Mouse (Mus musculus): Measurements from ENCODE around the gene Gnat2. TPM values are rescaled to one million over a fixed set of nuclear protein-coding genes. Genes with fewer than 3 reads are reported as not detected.

Gene Gnat2
- total and polyA plus RNA-seq, 2 experiments from 2014 or later: 0.10 to 0.27 TPM

GRCm38 (mm10) chr3:108126327-108126726, 33.7 kb downstream of the Gnat2 start:
- DNase-seq (no peak), ATAC-seq (no peak)
- 94% methylated on average over 3 of the region's 3 CpGs for WGBS
- Histone ChIP-seq H3K9ac (no peak overlapping the region), H3K9me3 (ENCODE audit: low read length) (no peaks in the 10 kb centered on the region), H3K4me1 (ENCODE audit: insufficient read depth) (no peaks in the 10 kb centered on the region), H3K27ac (ENCODE audit: low read depth, low read length) (no peak overlapping the region), H3K4me2 (ENCODE audit: low read depth) (no peak overlapping the region), H3K4me3 (ENCODE audit: low read depth, low read length) (no peak overlapping the region), H3K36me3 (ENCODE audit: insufficient read depth) (no peaks in the 10 kb centered on the region), H3K27me3 (ENCODE audit: insufficient read depth, low read length) (no peaks in the 10 kb centered on the region)
- TF ChIP-seq CTCF (IDR thresholded peaks at IDR 0.05; ENCODE audit: low read depth): no peak

GRCm38 (mm10) chr3:108128520-108128919, 35.9 kb downstream of the Gnat2 start:
- TF ChIP-seq CTCF (IDR thresholded peaks at IDR 0.05; ENCODE audit: low read depth): no peak
- Histone ChIP-seq H3K36me3 (ENCODE audit: insufficient read depth) (no peaks in the 10 kb centered on the region), H3K27me3 (ENCODE audit: insufficient read depth, low read length) (no peaks in the 10 kb centered on the region), H3K9me3 (ENCODE audit: low read length) (no peaks in the 10 kb centered on the region), H3K4me3 (ENCODE audit: low read depth, low read length) (no peak overlapping the region), H3K27ac (ENCODE audit: low read depth, low read length) (no peak overlapping the region), H3K9ac (no peak overlapping the region), H3K4me1 (ENCODE audit: insufficient read depth) (no peaks in the 10 kb centered on the region), H3K4me2 (ENCODE audit: low read depth) (no peak overlapping the region)
- DNase-seq: no peak
- WGBS: 88% methylated on average over 5 of the region's 5 CpGs
- ATAC-seq: no peak

GRCm38 (mm10) chr3:108129367-108129766, 36.8 kb downstream of the Gnat2 start:
- no peak overlapping the region for H3K4me3 ChIP-seq (ENCODE audit: low read depth, low read length)
- H3K4me1 ChIP-seq (ENCODE audit: insufficient read depth): no peaks in the 10 kb centered on the region
- H3K36me3 ChIP-seq (ENCODE audit: insufficient read depth): no peaks in the 10 kb centered on the region
- ATAC-seq (no peak), DNase-seq (no peak)
- no peak for TF ChIP-seq CTCF (IDR thresholded peaks at IDR 0.05; ENCODE audit: low read depth)
- H3K4me2 ChIP-seq (ENCODE audit: low read depth): no peak overlapping the region
- no peak overlapping the region for H3K27ac ChIP-seq (ENCODE audit: low read depth, low read length)
- no peaks in the 10 kb centered on the region for H3K9me3 ChIP-seq (ENCODE audit: low read length)
- 91% methylated on average over 4 of the region's 4 CpGs for WGBS
- no peak overlapping the region for H3K9ac ChIP-seq
- H3K27me3 ChIP-seq (ENCODE audit: insufficient read depth, low read length): no peaks in the 10 kb centered on the region

- Histone ChIP-seq H3K9me3 (ENCODE audit: low read length) (no peaks in the 10 kb centered on the region), H3K4me3 (ENCODE audit: low read depth, low read length) (no peak overlapping the region), H3K4me2 (ENCODE audit: low read depth) (no peak overlapping the region), H3K9ac (no peak overlapping the region), H3K27ac (ENCODE audit: low read depth, low read length) (no peak overlapping the region), H3K36me3 (ENCODE audit: insufficient read depth) (no peaks in the 10 kb centered on the region), H3K27me3 (ENCODE audit: insufficient read depth, low read length) (no peaks in the 10 kb centered on the region), H3K4me1 (ENCODE audit: insufficient read depth) (no peaks in the 10 kb centered on the region)
- no peak for ATAC-seq
- WGBS: 95% methylated on average over 4 of the region's 4 CpGs
- DNase-seq: no peak
- TF ChIP-seq CTCF (IDR thresholded peaks at IDR 0.05; ENCODE audit: low read depth): no peak
Measured at GRCm38 (mm10) chr3:108129804-108130203, 37.2 kb downstream of the Gnat2 start.

- TF ChIP-seq CTCF (IDR thresholded peaks at IDR 0.05; ENCODE audit: low read depth): no peak
- ATAC-seq: no peak
Measured at GRCm38 (mm10) chr3:108131216-108131615, 38.6 kb downstream of the Gnat2 start.

GRCm38 (mm10) chr3:108131821-108132220, 39.2 kb downstream of the Gnat2 start:
- Histone ChIP-seq H3K9ac (no peak overlapping the region), H3K27ac (ENCODE audit: low read depth, low read length) (no peak overlapping the region), H3K27me3 (ENCODE audit: insufficient read depth, low read length) (no peaks in the 10 kb centered on the region), H3K4me2 (ENCODE audit: low read depth) (no peak overlapping the region), H3K4me3 (ENCODE audit: low read depth, low read length) (no peak overlapping the region), H3K9me3 (ENCODE audit: low read length) (no peaks in the 10 kb centered on the region), H3K4me1 (ENCODE audit: insufficient read depth) (no peaks in the 10 kb centered on the region), H3K36me3 (ENCODE audit: insufficient read depth) (no peaks in the 10 kb centered on the region)
- ATAC-seq (no peak), DNase-seq (no peak)
- WGBS: 87% methylated on average over 1 of the region's 1 CpGs
- no peak for TF ChIP-seq CTCF (IDR thresholded peaks at IDR 0.05; ENCODE audit: low read depth)

More at GRCm38 (mm10) chr3:108131216-108131615, 38.6 kb downstream of the Gnat2 start:
- Histone ChIP-seq H3K36me3 (ENCODE audit: insufficient read depth) (no peaks in the 10 kb centered on the region), H3K4me3 (ENCODE audit: low read depth, low read length) (no peak overlapping the region), H3K9me3 (ENCODE audit: low read length) (no peaks in the 10 kb centered on the region), H3K4me2 (ENCODE audit: low read depth) (no peak overlapping the region), H3K27me3 (ENCODE audit: insufficient read depth, low read length) (no peaks in the 10 kb centered on the region), H3K9ac (no peak overlapping the region), H3K27ac (ENCODE audit: low read depth, low read length) (no peak overlapping the region), H3K4me1 (ENCODE audit: insufficient read depth) (no peaks in the 10 kb centered on the region)
- DNase-seq: no peak
- 95% methylated on average over 5 of the region's 5 CpGs for WGBS

- H3K27ac ChIP-seq (ENCODE audit: low read depth, low read length): no peak overlapping the region
- H3K36me3 ChIP-seq (ENCODE audit: insufficient read depth): no peaks in the 10 kb centered on the region
- 79% methylated on average over 1 of the region's 1 CpGs for WGBS
- H3K4me3 ChIP-seq (ENCODE audit: low read depth, low read length): no peak overlapping the region
- no peaks in the 10 kb centered on the region for H3K27me3 ChIP-seq (ENCODE audit: insufficient read depth, low read length)
- no peak overlapping the region for H3K9ac ChIP-seq
- no peaks in the 10 kb centered on the region for H3K4me1 ChIP-seq (ENCODE audit: insufficient read depth)
- ATAC-seq (no peak), DNase-seq (no peak)
- H3K9me3 ChIP-seq (ENCODE audit: low read length): no peaks in the 10 kb centered on the region
- TF ChIP-seq CTCF (IDR thresholded peaks at IDR 0.05; ENCODE audit: low read depth): no peak
- no peak overlapping the region for H3K4me2 ChIP-seq (ENCODE audit: low read depth)
Measured at GRCm38 (mm10) chr3:108132484-108132883, 39.9 kb downstream of the Gnat2 start.

Data from forebrain, postnatal 0 days (tissue).